Mouse (Mus musculus) embryonic facial prominence, embryonic 11.5 days (tissue): ENCODE data around the gene Gm43518. TPM values are rescaled to one million over a fixed set of nuclear protein-coding genes. Genes with fewer than 3 reads are reported as not detected.

Experiments used
- ATAC-seq: fragments of 200-750 bp; cut with Nextera tagmentation; replicated peaks from 2 replicates; pipeline ENCODE4 v1.8.0; 2017; ENCODE audit warnings: low read depth; ENCODE audit not compliant: insufficient number of reproducible peaks, low FRiP score, low TSS enrichment
- DNase-seq: peaks from one replicate; pipeline ENCODE4 v3.0.0-alpha.2; 2015; ENCODE audit warnings: low spot score
- H3K27ac ChIP-seq: fragments of 300-500 bp; sonication (generic); replicated peaks from 2 replicates; pipeline ENCODE4 v1.5.1; 2014; ENCODE audit warnings: mild to moderate bottlenecking, low read depth, low read length, control low read depth
- H3K27me3 ChIP-seq: fragments of 300-500 bp; sonication (generic); 2 replicates; pipeline ENCODE4 v1.6.1; 2014; ENCODE audit warnings: mild to moderate bottlenecking, low read length, moderate library complexity, mixed read lengths; ENCODE audit not compliant: control insufficient read depth, insufficient read depth
- H3K36me3 ChIP-seq: fragments of 300-500 bp; sonication (generic); replicated peaks from 2 replicates; pipeline ENCODE4 v1.6.1; 2014; ENCODE audit warnings: low read depth, mild to moderate bottlenecking, low read length, moderate library complexity, mixed read lengths; ENCODE audit not compliant: control insufficient read depth, insufficient read depth
- H3K4me1 ChIP-seq: fragments of 300-500 bp; sonication (generic); 2 replicates; pipeline ENCODE4 v1.6.1; 2014; ENCODE audit warnings: low read length, mixed read lengths; ENCODE audit not compliant: control insufficient read depth, insufficient read depth
- H3K4me2 ChIP-seq: fragments of 300-500 bp; sonication (generic); 2 replicates; pipeline ENCODE4 v1.6.1; 2014; ENCODE audit warnings: low read depth, mild to moderate bottlenecking, control low read depth, low read length, moderate library complexity
- H3K4me3 ChIP-seq: fragments of 300-500 bp; sonication (generic); 2 replicates; pipeline ENCODE4 v1.5.1; 2014; ENCODE audit warnings: low read depth, low read length, control low read depth
- H3K9ac ChIP-seq: fragments of 300-500 bp; sonication (generic); replicated peaks from 2 replicates; pipeline ENCODE4 v1.6.1; 2014; ENCODE audit warnings: mild to moderate bottlenecking, control low read depth, low read length
- H3K9me3 ChIP-seq: fragments of 300-500 bp; sonication (generic); replicated peaks from 2 replicates; pipeline ENCODE4 v1.6.1; 2016; ENCODE audit warnings: mild to moderate bottlenecking, low read length, inconsistent platforms, mixed read lengths; ENCODE audit not compliant: control insufficient read depth
- WGBS: fragments of 180-500 bp; shearing (Covaris S2); extraction: QIAGEN DNeasy Blood & Tissue Kit; methylation state at CpG from one replicate; pipeline ENCODE4 v1.1.7; 2014; 5-methylcytosine and 5-hydroxymethylcytosine counted together
- polyA plus RNA-seq: library from polyadenylated mRNA; unstranded; fragments of >200 nt; fragmentation: Nextera tagmentation; extraction: Ambion mirVana; gene quantifications from 2 replicates; pipeline ENCODE4 v1.2.1, GENCODE M21; 2014

Gene Gm43518
- polyA plus RNA-seq, 1 experiment from 2014 or later: not detected

- 74% methylated on average over 8 of the region's 8 CpGs for WGBS
- no peaks in the 10 kb centered on the region for H3K4me1 ChIP-seq
- no peak for DNase-seq
- H3K4me2 ChIP-seq: no peak overlapping the region
- H3K9ac ChIP-seq: no peak overlapping the region
- H3K36me3 ChIP-seq: no peaks in the 10 kb centered on the region
- no peak overlapping the region for H3K27ac ChIP-seq
- no peaks in the 10 kb centered on the region for H3K27me3 ChIP-seq
- H3K4me3 ChIP-seq: no peak overlapping the region
- no peak for ATAC-seq
- no peaks in the 10 kb centered on the region for H3K9me3 ChIP-seq
These were observed 32.9 kb downstream of the Gm43518 start for GRCm38 (mm10) chr5:123960129-123960528.

DNA sequence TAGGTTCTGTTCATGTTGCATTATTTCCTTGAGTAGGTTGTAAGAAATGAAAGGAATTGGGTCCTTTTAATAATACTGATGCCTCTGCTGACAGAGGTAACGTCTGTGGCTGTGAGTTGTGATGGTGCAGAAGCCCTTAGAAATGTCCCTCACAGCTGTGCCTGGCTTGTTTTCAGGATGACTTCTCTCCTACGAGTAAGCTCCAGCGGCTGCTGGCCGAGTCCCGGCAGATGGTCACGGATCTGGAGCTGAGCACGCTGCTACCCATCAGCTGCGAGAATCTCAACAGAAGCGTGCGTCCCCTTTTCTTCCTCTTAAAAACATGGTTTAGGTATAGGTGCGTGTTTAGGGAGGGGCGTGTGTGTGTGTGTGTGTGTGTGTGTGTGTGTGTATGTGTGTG is 33.8 kb downstream of the Gm43518 start:
- no peak overlapping the region for H3K27ac ChIP-seq
- H3K4me2 ChIP-seq: no peak overlapping the region
- WGBS: 87% methylated on average over 12 of the region's 12 CpGs
- no peaks in the 10 kb centered on the region for H3K27me3 ChIP-seq
- no peak overlapping the region for H3K4me3 ChIP-seq
- H3K36me3 ChIP-seq: no peaks in the 10 kb centered on the region
- DNase-seq: no peak
- no peak overlapping the region for H3K9ac ChIP-seq
- no peak for ATAC-seq
- H3K9me3 ChIP-seq: no peaks in the 10 kb centered on the region
- no peaks in the 10 kb centered on the region for H3K4me1 ChIP-seq

DNA sequence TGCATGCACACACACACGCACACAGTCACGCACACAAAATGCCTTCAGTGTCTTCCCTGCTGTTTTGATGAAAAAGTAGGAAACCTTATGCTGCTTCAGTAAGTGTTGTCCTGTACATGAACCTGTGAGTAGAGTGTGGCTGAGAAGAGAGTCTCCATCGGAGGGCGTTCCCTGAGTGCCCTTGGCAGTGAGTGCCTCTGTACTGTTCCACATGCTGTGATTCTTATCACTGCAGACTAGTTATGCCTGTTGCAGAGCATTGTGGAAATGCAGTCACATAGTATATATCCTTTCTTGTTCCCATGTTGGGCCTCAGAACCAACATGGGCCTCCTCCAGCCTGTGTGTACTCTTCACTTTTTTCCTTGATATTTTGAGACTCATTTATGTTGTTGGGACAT is 37.0 kb downstream of the Gm43518 start:
- H3K4me3 ChIP-seq: no peak overlapping the region
- H3K9me3 ChIP-seq: no peaks in the 10 kb centered on the region
- no peak overlapping the region for H3K4me2 ChIP-seq
- no peaks in the 10 kb centered on the region for H3K27me3 ChIP-seq
- H3K27ac ChIP-seq: no peak overlapping the region
- no peak overlapping the region for H3K9ac ChIP-seq
- no peaks in the 10 kb centered on the region for H3K36me3 ChIP-seq
- WGBS: 95% methylated on average over 4 of the region's 4 CpGs
- ATAC-seq: no peak
- H3K4me1 ChIP-seq: no peaks in the 10 kb centered on the region
- no peak for DNase-seq

GRCm38 (mm10) chr5:123966759-123967158 is 39.5 kb downstream of the Gm43518 start:
- H3K9me3 ChIP-seq: no peaks in the 10 kb centered on the region
- DNase-seq (no peak), ATAC-seq (no peak)
- H3K27ac ChIP-seq: no peak overlapping the region
- no peak overlapping the region for H3K4me2 ChIP-seq
- no peak overlapping the region for H3K4me3 ChIP-seq
- H3K27me3 ChIP-seq: no peaks in the 10 kb centered on the region
- H3K9ac ChIP-seq: no peak overlapping the region
- 98% methylated on average over 2 of the region's 2 CpGs for WGBS
- no peaks in the 10 kb centered on the region for H3K36me3 ChIP-seq
- H3K4me1 ChIP-seq: no peaks in the 10 kb centered on the region

- ATAC-seq (no peak), DNase-seq (no peak)
- H3K4me3 ChIP-seq: no peak overlapping the region
- no peak overlapping the region for H3K4me2 ChIP-seq
- no peaks in the 10 kb centered on the region for H3K36me3 ChIP-seq
- H3K27me3 ChIP-seq: peaks cover 3% of the 10 kb centered on the region
- no peak overlapping the region for H3K27ac ChIP-seq
- H3K4me1 ChIP-seq: no peaks in the 10 kb centered on the region
- no peak overlapping the region for H3K9ac ChIP-seq
- H3K9me3 ChIP-seq: no peaks in the 10 kb centered on the region
- WGBS: 85% methylated on average over 5 of the region's 5 CpGs
These were observed 41.2 kb downstream of the Gm43518 start for GRCm38 (mm10) chr5:123968468-123968867.

DNA sequence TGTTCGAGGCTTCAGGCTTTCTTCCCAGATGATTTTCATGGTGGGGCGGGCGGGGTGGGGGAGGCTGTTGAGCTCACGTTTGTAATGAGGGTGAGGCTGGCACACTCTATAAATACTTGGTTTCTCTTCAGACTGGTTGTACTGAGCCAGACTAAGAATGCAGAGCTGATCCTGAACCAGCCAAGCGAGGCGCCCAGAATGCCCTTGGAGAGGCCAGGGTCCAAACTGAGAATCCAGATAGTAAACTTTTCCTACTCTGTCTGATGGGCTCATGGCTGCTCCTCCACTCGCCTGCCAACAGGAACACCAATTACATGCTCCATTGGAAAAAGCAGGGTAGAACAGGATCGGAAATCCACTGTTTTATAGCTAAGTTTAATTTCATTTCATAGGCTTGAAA is 42.0 kb downstream of the Gm43518 start:
- ATAC-seq (no peak), DNase-seq (no peak)
- Histone ChIP-seq H3K4me2 (no peak overlapping the region), H3K36me3 (no peaks in the 10 kb centered on the region), H3K4me1 (no peaks in the 10 kb centered on the region), H3K4me3 (no peak overlapping the region), H3K9me3 (no peaks in the 10 kb centered on the region), H3K9ac (no peak overlapping the region), H3K27me3 (peaks cover 4% of the 10 kb centered on the region), H3K27ac (no peak overlapping the region)
- 72% methylated on average over 8 of the region's 8 CpGs for WGBS

DNA sequence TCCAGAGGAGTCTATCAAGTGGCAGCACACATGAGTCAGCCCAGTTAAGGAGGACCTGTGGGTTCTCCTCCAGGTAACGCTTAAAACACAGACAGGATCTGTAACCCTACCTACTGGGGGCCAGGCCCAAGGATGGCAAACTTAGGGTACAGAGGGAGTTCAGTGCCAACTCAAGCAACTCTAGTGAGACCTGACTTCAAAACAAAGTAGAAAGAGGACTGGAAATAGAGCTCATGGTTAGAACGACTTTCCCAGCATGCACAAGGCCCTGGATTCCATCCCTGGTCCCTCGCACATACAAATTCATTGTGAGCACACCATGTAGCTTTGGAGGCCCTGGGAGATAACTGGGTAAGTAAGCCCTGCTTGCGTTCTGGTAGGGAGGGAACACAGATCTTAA is 43.4 kb downstream of the Gm43518 start:
- Histone ChIP-seq H3K9me3 (no peaks in the 10 kb centered on the region), H3K27me3 (peaks cover 4% of the 10 kb centered on the region), H3K4me2 (no peak overlapping the region), H3K4me1 (peaks cover 3% of the 10 kb centered on the region; the same call in 1 of the 2 replicates), H3K27ac (no peak overlapping the region), H3K9ac (no peak overlapping the region), H3K4me3 (no peak overlapping the region), H3K36me3 (no peaks in the 10 kb centered on the region)
- ATAC-seq (no peak), DNase-seq (no peak)
- 83% methylated on average over 4 of the region's 4 CpGs for WGBS

- H3K27ac ChIP-seq: no peak overlapping the region
- no peaks in the 10 kb centered on the region for H3K36me3 ChIP-seq
- H3K27me3 ChIP-seq: peaks cover 4% of the 10 kb centered on the region
- no peaks in the 10 kb centered on the region for H3K9me3 ChIP-seq
- H3K4me3 ChIP-seq: no peak overlapping the region
- peaks cover 3% of the 10 kb centered on the region for H3K4me1 ChIP-seq
- no peak overlapping the region for H3K9ac ChIP-seq
- H3K4me2 ChIP-seq: no peak overlapping the region
- WGBS: 74% methylated on average over 6 of the region's 6 CpGs
- no peak for ATAC-seq
- no peak for DNase-seq
These were observed 45.2 kb downstream of the Gm43518 start for GRCm38 (mm10) chr5:123972453-123972852.
